Mouse (Mus musculus): ENCODE measurements around the gene Atf3.

- no peak for TF ChIP-seq TAL1 (IDR thresholded peaks at IDR 0.05; ENCODE audit: low read length)
- no peak for TF ChIP-seq GATA1 (IDR thresholded peaks at IDR 0.05; ENCODE audit: low read length)
Observed at GRCm38 (mm10) chr1:191179846-191180245, 38.0 kb downstream of the Atf3 start.

All from erythroblast, embryonic 14.5 days (primary cell).